Mouse (Mus musculus) hindbrain, embryonic 12.5 days (tissue): ENCODE measurements at regions not wholly inside any gene's neighbourhood (a gene's known extent, or its start where the extent isn't known, plus 50 kb on each side); places are given as distances from the start of the nearest gene placed in this dataset.

Experiments used
- ATAC-seq: fragments of 200-750 bp; cut with Nextera tagmentation; 2 replicates; pipeline ENCODE4 v1.8.0; 2017; ENCODE audit warnings: moderate TSS enrichment; ENCODE audit not compliant: low FRiP score
- H3K27ac ChIP-seq: fragments of 300-500 bp; sonication (generic); 2 replicates; pipeline ENCODE4 v1.5.1; 2016; ENCODE audit warnings: mild to moderate bottlenecking
- H3K27me3 ChIP-seq: fragments of 300-500 bp; sonication (generic); 2 replicates; pipeline ENCODE4 v1.6.1; 2016; ENCODE audit warnings: mild to moderate bottlenecking
- H3K36me3 ChIP-seq: fragments of 300-500 bp; sonication (generic); 2 replicates; pipeline ENCODE4 v1.6.1; 2016; ENCODE audit warnings: mild to moderate bottlenecking
- H3K4me1 ChIP-seq: fragments of 300-500 bp; sonication (generic); 2 replicates; pipeline ENCODE4 v1.6.1; 2016
- H3K4me2 ChIP-seq: fragments of 300-500 bp; sonication (generic); replicated peaks from 2 replicates; pipeline ENCODE4 v1.6.1; 2016; ENCODE audit warnings: mild to moderate bottlenecking
- H3K4me3 ChIP-seq: fragments of 300-500 bp; sonication (generic); 2 replicates; pipeline ENCODE4 v1.5.1; 2016; ENCODE audit warnings: mild to moderate bottlenecking
- H3K9ac ChIP-seq: fragments of 300-500 bp; sonication (generic); 2 replicates; pipeline ENCODE4 v1.6.1; 2016; ENCODE audit warnings: mild to moderate bottlenecking, moderate library complexity
- H3K9me3 ChIP-seq: fragments of 300-500 bp; sonication (generic); replicated peaks from 2 replicates; pipeline ENCODE4 v1.6.1; 2016; ENCODE audit warnings: mild to moderate bottlenecking
- WGBS: fragments of 180-500 bp; shearing (Covaris S2); methylation state at CpG from one replicate; pipeline ENCODE4 v1.1.7; 2016; 5-methylcytosine and 5-hydroxymethylcytosine counted together

DNA sequence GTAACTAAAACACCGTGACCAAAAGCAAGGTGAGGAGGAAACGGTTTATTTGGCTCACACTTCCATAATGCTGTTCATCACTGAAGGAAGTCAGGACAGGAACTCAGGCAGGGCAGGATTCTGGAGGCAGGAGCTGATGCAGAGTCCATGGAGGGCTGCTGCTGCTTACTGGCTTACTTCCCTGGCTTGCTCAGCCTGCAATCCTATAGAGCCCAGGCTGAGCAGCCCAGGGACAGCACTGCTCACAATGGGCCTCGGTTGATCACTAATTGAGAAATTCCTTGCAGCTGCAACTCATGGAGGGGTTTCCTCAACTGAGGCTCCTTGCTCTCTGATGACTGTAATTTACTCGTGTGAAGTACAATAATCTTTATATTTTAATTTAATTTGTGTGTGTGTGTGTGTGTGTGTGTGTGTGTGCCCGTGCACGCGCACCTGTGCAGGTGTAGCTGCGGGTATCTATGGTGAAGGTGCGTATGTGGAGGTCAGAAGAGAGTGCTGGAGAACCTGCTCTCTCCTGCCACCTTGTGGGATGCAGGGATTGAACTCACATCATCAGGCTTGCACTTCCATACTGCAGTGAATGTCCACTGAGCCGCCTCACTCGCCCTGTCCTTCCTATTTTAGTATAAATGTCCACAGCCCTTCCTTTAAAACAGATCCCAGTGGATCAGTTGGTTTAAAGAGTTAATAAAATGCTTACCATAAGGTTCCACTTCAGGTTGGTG lies 886.6 kb upstream of the Car8 start:
- 0 out of 2 replicates have a peak, but pooled peaks have one; percentile 48 for ATAC-seq
- no peak overlapping the region for H3K4me2 ChIP-seq
- no peaks in the 10 kb centered on the region for H3K9me3 ChIP-seq
- H3K36me3 ChIP-seq: no peaks in the 10 kb centered on the region
- H3K27me3 ChIP-seq: no peaks in the 10 kb centered on the region
- no peak overlapping the region for H3K27ac ChIP-seq
- peaks cover 8% of the 10 kb centered on the region; the same call in 1 of the 2 replicates for H3K4me1 ChIP-seq
- H3K9ac ChIP-seq: no peak overlapping the region
- WGBS: 56% methylated on average over 11 of the region's 11 CpGs
- no peak overlapping the region for H3K4me3 ChIP-seq

DNA sequence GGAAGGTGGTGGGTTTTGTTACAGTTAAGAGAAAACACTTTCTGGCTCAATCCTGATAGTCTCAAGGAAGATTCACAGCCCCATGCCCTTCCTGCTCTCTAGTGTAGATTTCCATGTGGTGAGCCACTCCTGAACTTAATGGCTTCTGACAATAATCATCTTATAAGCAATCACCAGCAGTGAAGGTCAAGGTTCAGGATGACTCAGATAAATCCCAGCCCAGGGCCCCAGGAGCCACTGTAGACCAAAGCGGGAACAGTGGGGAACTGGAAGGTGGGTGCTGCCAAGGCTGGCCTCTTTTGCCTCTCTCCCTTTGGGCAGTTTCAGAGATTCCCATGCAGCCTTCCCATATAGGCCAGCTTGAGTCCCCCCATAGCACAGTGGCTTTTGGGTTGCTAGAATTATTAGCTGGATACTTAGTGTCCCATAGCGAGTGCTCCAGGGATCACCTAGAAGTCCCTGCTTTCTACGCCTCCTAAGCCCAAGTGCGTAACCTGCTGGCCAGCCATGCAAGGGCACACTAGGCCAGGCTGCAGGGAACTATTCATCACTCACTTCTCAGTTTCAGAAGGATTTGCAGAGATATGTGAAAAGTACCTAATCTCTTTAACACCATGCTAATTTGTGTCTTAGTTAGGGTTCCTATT lies 885.9 kb upstream of the Car8 start:
- no peak overlapping the region for H3K27ac ChIP-seq
- H3K4me1 ChIP-seq: peaks cover 8% of the 10 kb centered on the region; the same call in 1 of the 2 replicates
- ATAC-seq: no peak
- no peaks in the 10 kb centered on the region for H3K27me3 ChIP-seq
- H3K9ac ChIP-seq: no peak overlapping the region
- no peaks in the 10 kb centered on the region for H3K9me3 ChIP-seq
- no peak overlapping the region for H3K4me2 ChIP-seq
- no peak overlapping the region for H3K4me3 ChIP-seq
- WGBS: 94% methylated on average over 4 of the region's 4 CpGs
- H3K36me3 ChIP-seq: no peaks in the 10 kb centered on the region

DNA sequence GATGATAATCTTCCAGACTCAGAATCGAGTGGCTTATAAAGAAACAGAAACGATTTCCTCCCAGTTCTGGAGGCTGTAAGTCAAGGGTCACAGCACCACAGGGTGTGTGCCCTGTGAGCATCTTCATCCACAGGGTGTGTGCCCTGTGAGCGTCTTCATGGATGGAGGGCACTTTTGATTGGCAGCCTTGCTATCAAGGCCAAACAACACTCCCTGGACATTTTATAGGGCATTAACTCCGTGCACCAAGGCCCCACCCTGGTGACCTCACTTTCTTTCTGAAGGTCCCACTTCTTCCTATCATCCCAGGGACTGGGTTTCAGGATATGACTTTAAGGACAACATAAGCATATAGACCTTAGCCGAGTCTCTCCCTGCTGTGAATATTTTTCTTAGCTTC lies 885.3 kb upstream of the Car8 start:
- Histone ChIP-seq H3K27ac (no peak overlapping the region), H3K27me3 (no peaks in the 10 kb centered on the region), H3K36me3 (no peaks in the 10 kb centered on the region), H3K4me1 (peaks cover 8% of the 10 kb centered on the region; the same call in 1 of the 2 replicates), H3K4me3 (no peak overlapping the region), H3K9ac (no peak overlapping the region), H3K4me2 (no peak overlapping the region), H3K9me3 (no peaks in the 10 kb centered on the region)
- no peak for ATAC-seq
- WGBS: 61% methylated on average over 5 of the region's 5 CpGs

DNA sequence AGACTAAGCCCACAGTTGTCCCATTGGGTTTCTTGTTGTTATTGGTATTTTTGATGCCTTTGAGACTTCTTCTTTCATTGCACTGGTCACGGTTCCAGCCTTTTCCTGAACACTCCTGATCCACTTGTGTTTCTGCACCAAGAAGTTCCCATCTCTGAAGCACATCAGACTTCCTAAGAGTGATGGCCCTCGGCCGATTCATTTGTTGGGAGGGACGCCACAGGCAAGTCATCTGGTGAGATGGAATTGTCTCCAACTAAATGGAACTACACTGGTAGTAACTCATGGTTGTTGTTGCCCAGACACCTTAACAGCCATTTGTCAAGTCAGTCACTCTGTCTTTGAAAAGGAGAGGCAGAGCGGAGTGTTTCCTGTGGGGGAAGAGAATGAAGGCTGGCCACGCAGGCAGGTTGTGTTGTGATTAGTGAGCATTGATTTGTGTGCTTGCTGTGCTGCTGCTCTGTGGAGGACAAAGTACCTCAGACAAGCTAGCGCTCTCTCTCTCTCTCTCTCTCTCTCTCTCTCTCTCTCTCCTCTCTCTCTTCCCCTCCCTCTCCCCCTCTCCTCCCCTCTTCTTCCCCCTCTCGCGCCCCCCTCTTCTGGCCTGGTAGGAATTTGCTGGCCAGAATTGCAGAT lies 884.7 kb upstream of the Car8 start:
- no peak overlapping the region for H3K9ac ChIP-seq
- peaks cover 8% of the 10 kb centered on the region; the same call in 1 of the 2 replicates for H3K4me1 ChIP-seq
- no peak overlapping the region for H3K4me2 ChIP-seq
- no peak overlapping the region for H3K27ac ChIP-seq
- no peaks in the 10 kb centered on the region for H3K9me3 ChIP-seq
- 64% methylated on average over 8 of the region's 9 CpGs for WGBS
- H3K27me3 ChIP-seq: no peaks in the 10 kb centered on the region
- no peaks in the 10 kb centered on the region for H3K36me3 ChIP-seq
- no peak for ATAC-seq
- no peak overlapping the region for H3K4me3 ChIP-seq

DNA sequence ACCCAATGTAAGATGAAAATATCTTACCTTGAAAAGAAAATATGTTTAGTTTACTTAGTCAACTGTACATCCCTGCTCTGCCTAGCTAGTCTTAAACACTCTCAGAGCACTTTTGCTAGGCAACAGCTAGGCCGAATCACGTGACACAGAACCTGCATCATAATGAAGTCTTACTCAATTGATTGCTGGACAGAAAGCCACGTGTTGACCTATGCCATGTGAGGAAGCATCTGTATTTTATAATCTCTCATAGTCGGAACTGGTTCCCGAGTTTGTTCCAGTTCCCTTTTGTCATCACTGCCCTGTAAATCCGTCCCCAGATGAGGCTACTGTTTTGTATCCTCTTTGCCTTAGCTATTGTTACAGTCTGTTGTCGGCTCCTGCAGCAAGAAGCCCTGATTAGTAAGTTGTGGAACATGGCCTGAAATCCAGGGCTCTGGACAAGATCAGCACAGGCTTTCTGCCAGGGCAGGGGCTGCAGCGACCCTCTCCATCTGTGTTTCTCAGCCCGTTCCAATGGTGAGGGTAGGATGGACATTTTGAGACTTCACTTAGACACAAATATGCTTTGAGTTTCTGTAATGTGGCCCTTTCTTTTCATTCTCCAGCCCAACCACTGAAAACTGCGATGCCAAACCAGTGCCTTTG lies 883.9 kb upstream of the Car8 start:
- no peak for ATAC-seq
- 82% methylated on average over 10 of the region's 10 CpGs for WGBS
- H3K27ac ChIP-seq: no peak overlapping the region
- H3K9ac ChIP-seq: no peak overlapping the region
- H3K36me3 ChIP-seq: no peaks in the 10 kb centered on the region
- no peak overlapping the region for H3K4me3 ChIP-seq
- no peaks in the 10 kb centered on the region for H3K9me3 ChIP-seq
- no peaks in the 10 kb centered on the region for H3K27me3 ChIP-seq
- H3K4me2 ChIP-seq: no peak overlapping the region
- peaks cover 8% of the 10 kb centered on the region; the same call in 1 of the 2 replicates for H3K4me1 ChIP-seq

DNA sequence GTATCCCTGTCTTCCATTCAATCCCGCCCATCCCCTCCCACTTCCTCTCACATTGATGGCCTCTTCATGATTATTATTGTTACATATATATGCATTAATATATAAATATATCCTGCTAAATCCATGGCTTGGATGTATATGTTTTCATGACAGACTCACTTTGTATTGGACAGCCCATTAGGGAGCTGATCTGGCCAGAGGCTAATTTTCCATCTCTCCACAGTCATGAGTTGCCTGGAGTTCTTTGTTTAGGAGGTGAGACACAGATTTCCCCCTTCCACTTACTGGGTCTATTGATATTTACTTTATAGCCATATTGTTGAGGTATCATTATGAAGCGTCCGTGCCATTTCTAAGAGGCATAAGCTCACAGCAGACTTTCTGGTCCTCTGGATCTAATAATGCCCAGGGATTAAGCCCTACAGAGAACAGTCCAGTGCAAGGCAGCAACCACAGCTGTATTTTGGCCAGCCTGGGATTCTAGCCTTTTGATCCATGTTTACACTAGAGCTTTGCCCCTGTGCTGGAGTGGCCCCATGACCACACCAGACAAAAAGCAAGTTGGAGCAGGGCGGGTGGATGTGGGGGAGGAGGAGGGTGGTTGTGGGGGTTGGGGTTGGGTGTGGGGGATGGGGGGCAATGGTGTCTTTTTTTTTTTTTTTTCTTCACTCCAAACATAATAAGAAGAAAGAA lies 878.3 kb upstream of the Car8 start:
- Histone ChIP-seq H3K27ac (no peak overlapping the region), H3K4me1 (peaks cover 6% of the 10 kb centered on the region), H3K36me3 (no peaks in the 10 kb centered on the region), H3K4me2 (no peak overlapping the region), H3K9me3 (no peaks in the 10 kb centered on the region), H3K9ac (no peak overlapping the region), H3K27me3 (no peaks in the 10 kb centered on the region), H3K4me3 (no peak overlapping the region)
- 51% methylated on average over 4 of the region's 4 CpGs for WGBS
- no peak for ATAC-seq

DNA sequence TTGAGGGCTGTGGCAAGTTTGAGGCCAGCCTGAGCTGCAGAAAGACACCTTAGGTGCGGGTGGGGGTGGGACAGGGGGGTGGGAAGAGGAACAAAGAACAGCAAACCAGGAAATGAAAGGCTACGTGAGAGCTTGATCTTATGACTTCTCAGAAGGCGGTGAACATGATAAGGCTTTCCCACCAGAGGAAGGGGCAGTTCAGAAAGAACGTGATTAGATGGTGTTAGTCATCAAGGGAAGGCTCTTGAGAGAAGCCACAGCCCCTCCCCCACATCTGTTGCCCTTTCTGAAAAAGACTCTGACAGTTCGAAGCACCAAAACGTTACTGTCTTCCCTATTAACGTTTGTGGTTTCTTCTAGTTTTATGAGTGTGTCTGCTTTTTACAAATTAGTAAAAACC lies 877.0 kb upstream of the Car8 start:
- H3K4me1 ChIP-seq: peaks cover 6% of the 10 kb centered on the region
- no peaks in the 10 kb centered on the region for H3K36me3 ChIP-seq
- WGBS: 33% methylated on average over 7 of the region's 7 CpGs
- no peak for ATAC-seq
- no peaks in the 10 kb centered on the region for H3K9me3 ChIP-seq
- no peak overlapping the region for H3K4me3 ChIP-seq
- H3K9ac ChIP-seq: no peak overlapping the region
- H3K27me3 ChIP-seq: no peaks in the 10 kb centered on the region
- H3K4me2 ChIP-seq: no peak overlapping the region
- H3K27ac ChIP-seq: no peak overlapping the region

DNA sequence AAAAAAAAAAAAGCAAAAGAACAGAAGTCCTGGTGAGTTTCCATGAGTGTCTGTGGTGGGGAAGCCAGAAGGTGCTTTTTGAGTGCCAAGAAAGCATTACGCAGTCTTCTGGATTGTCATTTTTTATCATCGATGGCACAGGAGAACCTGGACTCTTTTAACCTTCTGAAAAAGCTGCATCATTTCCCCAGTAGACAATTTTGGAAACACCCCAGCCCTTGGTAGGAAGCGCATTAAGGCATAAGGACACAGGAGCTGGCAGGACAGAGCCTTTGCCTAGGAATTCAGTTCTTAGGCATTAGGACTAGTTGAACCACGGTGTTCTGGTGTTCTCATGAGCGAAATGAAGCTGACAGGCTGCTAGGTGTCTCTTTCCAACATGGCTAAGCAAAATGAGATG lies 875.1 kb upstream of the Car8 start:
- H3K27me3 ChIP-seq: no peaks in the 10 kb centered on the region
- no peak overlapping the region for H3K9ac ChIP-seq
- H3K36me3 ChIP-seq: no peaks in the 10 kb centered on the region
- no peak overlapping the region for H3K4me2 ChIP-seq
- peaks cover 6% of the 10 kb centered on the region for H3K4me1 ChIP-seq
- ATAC-seq: no peak
- H3K27ac ChIP-seq: no peak overlapping the region
- no peak overlapping the region for H3K4me3 ChIP-seq
- 92% methylated on average over 5 of the region's 5 CpGs for whole genome bisulfite sequencing
- H3K9me3 ChIP-seq: no peaks in the 10 kb centered on the region

DNA sequence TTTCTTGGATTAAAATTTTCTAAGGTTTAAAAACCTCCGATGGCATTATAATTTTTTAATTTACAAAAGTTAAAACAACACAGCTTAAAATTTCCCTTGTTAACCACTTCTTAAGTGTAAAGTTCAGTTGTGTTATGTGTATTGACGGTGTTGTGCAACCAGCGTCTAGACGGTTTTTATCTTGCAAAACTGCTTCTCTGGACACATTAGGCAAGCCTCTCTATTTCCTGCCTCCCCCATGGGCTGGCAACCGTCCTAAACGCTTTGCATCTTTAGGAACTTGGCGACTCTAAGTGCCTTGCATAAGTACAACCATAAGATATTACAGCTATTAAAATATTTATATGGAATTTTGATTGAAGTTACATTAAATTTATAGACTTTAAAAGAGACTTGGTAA lies 871.5 kb upstream of the Car8 start:
- H3K9ac ChIP-seq: no peak overlapping the region
- no peaks in the 10 kb centered on the region for H3K9me3 ChIP-seq
- no peak overlapping the region for H3K27ac ChIP-seq
- WGBS: 87% methylated on average over 7 of the region's 7 CpGs
- H3K36me3 ChIP-seq: no peaks in the 10 kb centered on the region
- H3K4me2 ChIP-seq: no peak overlapping the region
- H3K4me3 ChIP-seq: no peak overlapping the region
- H3K27me3 ChIP-seq: no peaks in the 10 kb centered on the region
- H3K4me1 ChIP-seq: no peaks in the 10 kb centered on the region
- ATAC-seq: no peak

DNA sequence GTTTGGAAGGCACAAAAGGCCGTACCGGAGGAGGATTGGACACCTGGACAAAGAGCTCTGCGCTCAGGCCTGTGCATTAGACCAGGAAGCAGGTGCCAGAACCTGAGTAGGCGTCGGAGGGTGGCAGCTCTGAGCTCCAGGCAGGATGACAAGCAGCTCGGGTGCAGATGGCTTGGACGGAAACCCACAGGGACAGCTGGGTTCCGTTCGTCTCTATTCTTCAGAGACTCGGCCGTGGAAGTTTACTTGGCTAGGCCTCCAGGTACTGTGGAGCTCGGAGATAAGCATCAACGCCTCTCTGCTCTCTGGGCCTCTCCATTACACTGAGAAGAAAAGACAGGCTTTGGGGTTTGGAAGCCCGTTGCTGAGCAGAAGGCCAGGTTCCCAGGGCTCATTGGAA lies 868.5 kb upstream of the Car8 start:
- Histone ChIP-seq H3K4me1 (0 out of 2 replicates have a peak, but pooled peaks cover 7% of the 10 kb centered on the region), H3K27me3 (no peaks in the 10 kb centered on the region), H3K9me3 (peaks cover 7% of the 10 kb centered on the region), H3K9ac (no peak overlapping the region), H3K4me2 (no peak overlapping the region), H3K36me3 (no peaks in the 10 kb centered on the region), H3K4me3 (no peak overlapping the region), H3K27ac (no peak overlapping the region)
- 85% methylated on average over 14 of the region's 14 CpGs for WGBS
- ATAC-seq: no peak

DNA sequence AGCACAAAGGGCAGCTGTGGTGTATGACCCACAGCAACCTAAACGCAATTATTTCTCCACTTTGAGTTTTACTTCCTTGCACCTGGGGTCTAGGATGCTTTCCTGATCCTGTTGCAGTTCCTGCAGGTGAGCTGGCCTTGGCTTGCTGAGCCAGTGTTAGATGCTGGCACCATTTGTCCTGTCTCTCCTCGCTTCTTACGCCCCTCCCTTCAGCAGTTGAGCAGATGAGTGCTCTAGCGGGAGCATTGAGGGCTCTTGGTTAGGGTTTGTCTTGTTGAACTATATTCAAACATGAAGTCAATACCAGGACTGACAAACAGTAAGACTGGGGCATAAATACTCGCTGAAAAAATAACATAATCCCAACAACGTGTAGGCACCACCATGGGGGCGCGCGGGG lies 867.9 kb upstream of the Car8 start:
- WGBS: 90% methylated on average over 9 of the region's 9 CpGs
- H3K36me3 ChIP-seq: no peaks in the 10 kb centered on the region
- H3K27ac ChIP-seq: no peak overlapping the region
- H3K4me3 ChIP-seq: no peak overlapping the region
- no peak overlapping the region for H3K9ac ChIP-seq
- H3K4me2 ChIP-seq: no peak overlapping the region
- 0 out of 2 replicates have a peak, but pooled peaks cover 7% of the 10 kb centered on the region for H3K4me1 ChIP-seq
- H3K9me3 ChIP-seq: peaks cover 7% of the 10 kb centered on the region
- H3K27me3 ChIP-seq: no peaks in the 10 kb centered on the region
- ATAC-seq: no peak

DNA sequence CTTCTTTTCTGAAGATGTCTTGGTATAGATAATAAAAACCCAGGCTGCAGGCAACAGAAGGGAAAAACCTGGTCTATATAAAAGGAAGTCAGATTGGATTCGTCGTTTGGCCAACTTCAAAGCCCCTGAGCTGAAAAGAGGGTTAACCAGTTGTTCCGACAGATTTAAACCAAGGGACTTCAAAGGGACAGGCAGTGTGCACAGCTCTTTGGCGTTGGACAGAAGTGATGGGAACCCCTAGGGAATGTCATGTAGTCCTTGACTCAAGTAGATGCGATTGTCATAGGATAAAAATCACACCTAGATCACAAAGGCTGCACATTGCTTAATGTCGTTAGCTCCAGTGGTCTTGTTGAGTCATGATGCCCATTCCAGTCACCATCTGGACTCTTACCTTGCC lies 865.8 kb upstream of the Car8 start:
- WGBS: 57% methylated on average over 6 of the region's 6 CpGs
- Histone ChIP-seq H3K27me3 (no peaks in the 10 kb centered on the region), H3K27ac (no peak overlapping the region), H3K9ac (no peak overlapping the region), H3K4me3 (no peak overlapping the region), H3K4me1 (0 out of 2 replicates have a peak, but pooled peaks cover 7% of the 10 kb centered on the region), H3K4me2 (no peak overlapping the region), H3K36me3 (no peaks in the 10 kb centered on the region), H3K9me3 (peaks cover 7% of the 10 kb centered on the region)
- ATAC-seq: no peak
